Mouse (Mus musculus): Measurements from ENCODE around the gene Magi2. TPM values are rescaled to one million over a fixed set of nuclear protein-coding genes. Genes with fewer than 3 reads are reported as not detected.

The Magi2 gene
- polyA plus RNA-seq, 1 experiment from 2014 or later, result 3.3 TPM

DNA sequence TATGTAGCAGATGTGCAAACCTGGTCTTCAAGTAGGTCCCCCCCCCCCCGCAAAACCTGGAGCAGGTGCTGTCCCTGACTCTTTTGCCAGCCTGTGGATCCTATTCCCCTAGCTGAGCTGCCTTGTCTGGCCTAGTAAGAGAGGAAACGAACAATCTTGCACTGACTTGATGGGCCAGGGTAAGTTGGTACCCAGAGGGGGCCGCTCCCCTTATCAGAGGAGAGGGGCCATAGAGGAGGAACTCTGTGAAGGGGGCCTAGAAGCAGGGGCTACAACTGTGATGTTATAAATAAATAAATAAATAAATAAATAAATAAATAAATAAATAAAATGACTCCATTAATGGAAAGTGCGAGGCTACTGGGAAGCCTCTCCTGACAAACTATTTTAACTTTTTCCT is 848.0 kb downstream of the Magi2 start:
- Histone ChIP-seq H3K4me3 (no peak overlapping the region), H3K27ac (no peak overlapping the region), H3K27me3 (ENCODE audit: low read depth, poor library complexity, severe bottlenecking) (no peaks in the 10 kb centered on the region), H3K9me3 (replicated peaks) (no peaks in the 10 kb centered on the region), H3K36me3 (no peaks in the 10 kb centered on the region), H3K4me1 (no peaks in the 10 kb centered on the region)
- WGBS, result 90% methylated on average over 4 of the region's 4 CpGs
- DNase-seq (ENCODE audit: low spot score), result no peak

- no peak overlapping the region for H3K4me3 ChIP-seq
- peaks cover 8% of the 10 kb centered on the region for H3K4me1 ChIP-seq
- no peaks in the 10 kb centered on the region for H3K27me3 ChIP-seq (ENCODE audit: low read depth, poor library complexity, severe bottlenecking)
- H3K9me3 ChIP-seq (replicated peaks), result no peaks in the 10 kb centered on the region
- DNase-seq (ENCODE audit: low spot score), result no peak
- 86% methylated on average over 7 of the region's 7 CpGs for WGBS
- no peak overlapping the region for H3K27ac ChIP-seq
- no peaks in the 10 kb centered on the region for H3K36me3 ChIP-seq
Measured at GRCm38 (mm10) chr5:20078931-20079330, 852.1 kb downstream of the Magi2 start.

GRCm38 (mm10) chr5:20080605-20081309 is 853.9 kb downstream of the Magi2 start:
- H3K27ac ChIP-seq, result no peak overlapping the region
- no peaks in the 10 kb centered on the region for H3K36me3 ChIP-seq
- WGBS, result 32% methylated on average over 9 of the region's 9 CpGs
- H3K4me1 ChIP-seq, result peaks cover 8% of the 10 kb centered on the region
- H3K27me3 ChIP-seq (ENCODE audit: low read depth, poor library complexity, severe bottlenecking), result no peaks in the 10 kb centered on the region
- no peaks in the 10 kb centered on the region for H3K9me3 ChIP-seq (replicated peaks)
- no peak for DNase-seq (ENCODE audit: low spot score)
- H3K4me3 ChIP-seq, result no peak overlapping the region

GRCm38 (mm10) chr5:20082368-20082767 is 855.5 kb downstream of the Magi2 start:
- no peak for DNase-seq (ENCODE audit: low spot score)
- no peaks in the 10 kb centered on the region for H3K9me3 ChIP-seq (replicated peaks)
- WGBS, result 94% methylated on average over 1 of the region's 1 CpGs
- no peaks in the 10 kb centered on the region for H3K27me3 ChIP-seq (ENCODE audit: low read depth, poor library complexity, severe bottlenecking)
- H3K4me1 ChIP-seq, result peaks cover 8% of the 10 kb centered on the region
- H3K36me3 ChIP-seq, result no peaks in the 10 kb centered on the region
- no peak overlapping the region for H3K4me3 ChIP-seq
- no peak overlapping the region for H3K27ac ChIP-seq

- no peaks in the 10 kb centered on the region for H3K4me1 ChIP-seq
- H3K27me3 ChIP-seq (ENCODE audit: low read depth, poor library complexity, severe bottlenecking), result no peaks in the 10 kb centered on the region
- no peaks in the 10 kb centered on the region for H3K9me3 ChIP-seq (replicated peaks)
- no peak for DNase-seq (ENCODE audit: low spot score)
- 66% methylated on average over 6 of the region's 6 CpGs for WGBS
- no peak overlapping the region for H3K4me3 ChIP-seq
- no peak overlapping the region for H3K27ac ChIP-seq
- no peaks in the 10 kb centered on the region for H3K36me3 ChIP-seq
Measured at GRCm38 (mm10) chr5:20087083-20087482, 860.2 kb downstream of the Magi2 start.

DNA sequence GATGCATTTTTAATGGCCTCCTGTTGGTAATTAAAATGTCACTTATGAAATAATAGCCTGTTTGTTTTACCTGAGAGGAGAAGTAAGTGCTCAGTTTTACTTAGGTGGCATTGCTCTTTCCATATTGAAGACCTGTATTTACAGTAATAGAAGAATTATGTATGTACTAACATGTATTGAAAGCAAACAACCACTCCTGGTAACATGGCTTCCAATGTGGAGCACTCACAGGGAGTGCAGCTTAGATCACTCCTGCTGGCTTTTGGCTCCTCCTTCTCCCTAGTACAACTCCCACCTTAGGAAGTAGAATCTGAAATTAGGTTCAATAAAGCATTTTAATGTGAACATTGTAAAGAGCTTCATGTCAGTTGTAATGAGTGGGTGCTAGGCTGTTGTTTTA is 877.0 kb downstream of the Magi2 start:
- Histone ChIP-seq H3K4me1 (no peaks in the 10 kb centered on the region), H3K27ac (no peak overlapping the region), H3K27me3 (ENCODE audit: low read depth, poor library complexity, severe bottlenecking) (no peaks in the 10 kb centered on the region), H3K9me3 (replicated peaks) (no peaks in the 10 kb centered on the region), H3K36me3 (no peaks in the 10 kb centered on the region), H3K4me3 (no peak overlapping the region)
- DNase-seq (ENCODE audit: low spot score), result no peak

- H3K4me3 ChIP-seq, result no peak overlapping the region
- H3K27me3 ChIP-seq (ENCODE audit: low read depth, poor library complexity, severe bottlenecking), result no peaks in the 10 kb centered on the region
- DNase-seq (ENCODE audit: low spot score), result no peak
- no peaks in the 10 kb centered on the region for H3K36me3 ChIP-seq
- no peaks in the 10 kb centered on the region for H3K9me3 ChIP-seq (replicated peaks)
- no peaks in the 10 kb centered on the region for H3K4me1 ChIP-seq
- WGBS, result 74% methylated on average over 3 of the region's 3 CpGs
- no peak overlapping the region for H3K27ac ChIP-seq
Measured at GRCm38 (mm10) chr5:20104496-20104895, 877.7 kb downstream of the Magi2 start.

DNA sequence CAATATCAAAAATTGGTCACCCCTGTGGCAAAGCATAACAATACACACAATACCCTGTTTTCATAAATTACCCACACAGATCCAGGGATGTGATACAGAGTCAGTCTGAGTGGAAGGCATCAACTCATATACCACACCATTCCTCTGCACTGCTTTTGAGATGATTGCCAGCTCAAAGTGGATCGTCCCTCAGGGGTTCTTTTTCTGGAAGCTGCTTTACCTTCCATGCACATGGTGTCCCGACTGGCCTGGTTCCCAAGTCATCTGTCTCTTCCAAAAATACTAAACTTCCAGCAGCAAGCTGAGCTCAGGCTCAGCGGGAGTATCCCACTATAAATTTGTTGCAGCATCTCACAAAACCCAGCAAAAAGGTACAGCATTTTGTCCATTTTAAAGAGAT is 882.7 kb downstream of the Magi2 start:
- Histone ChIP-seq H3K36me3 (no peaks in the 10 kb centered on the region), H3K27ac (no peak overlapping the region), H3K9me3 (replicated peaks) (no peaks in the 10 kb centered on the region), H3K27me3 (ENCODE audit: low read depth, poor library complexity, severe bottlenecking) (no peaks in the 10 kb centered on the region), H3K4me3 (no peak overlapping the region), H3K4me1 (peaks cover 4% of the 10 kb centered on the region; the same call in 1 of the 2 replicates)
- 94% methylated on average over 3 of the region's 3 CpGs for WGBS
- no peak for DNase-seq (ENCODE audit: low spot score)

DNA sequence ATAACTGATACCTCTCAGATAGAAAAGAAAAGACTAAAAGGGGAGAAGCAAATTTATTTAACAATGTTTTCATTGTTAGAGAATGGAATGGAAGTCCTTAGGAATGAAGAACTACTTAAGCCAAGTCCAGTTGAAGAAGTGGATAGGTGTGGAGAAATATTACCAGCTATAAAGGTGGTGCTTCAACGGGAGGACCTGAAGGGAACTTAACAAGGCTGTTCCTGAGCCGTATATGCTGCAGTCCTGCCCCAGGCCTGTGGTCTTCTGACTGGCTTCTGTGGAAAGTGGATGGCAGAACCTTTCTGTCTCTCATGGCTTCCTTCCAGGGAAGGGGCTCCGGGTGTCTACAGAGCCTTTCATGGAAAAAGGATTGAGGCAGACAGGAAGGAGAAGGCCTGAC is 890.3 kb downstream of the Magi2 start:
- Histone ChIP-seq H3K27me3 (ENCODE audit: low read depth, poor library complexity, severe bottlenecking) (no peaks in the 10 kb centered on the region), H3K4me1 (no peaks in the 10 kb centered on the region)
- 85% methylated on average over 3 of the region's 3 CpGs for WGBS

DNA sequence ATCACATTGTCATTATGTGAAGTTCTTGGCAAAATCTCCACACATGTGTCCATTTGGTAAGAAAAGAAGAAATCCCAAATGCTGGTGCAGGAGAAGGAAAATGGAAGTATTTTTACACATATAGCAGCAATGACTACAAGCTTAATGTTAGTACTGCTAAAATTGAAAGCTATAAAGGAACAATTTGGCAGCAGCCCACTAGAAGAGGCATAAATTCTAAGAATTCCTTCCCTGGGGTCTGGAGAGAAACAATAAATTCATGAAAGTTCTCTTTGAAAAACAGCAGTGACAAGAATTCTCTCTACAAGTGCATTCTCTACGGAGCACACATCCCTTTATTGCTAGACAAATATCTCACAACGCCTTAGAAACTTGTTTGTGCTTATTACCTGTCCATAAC is 913.4 kb downstream of the Magi2 start:
- no peak overlapping the region for H3K27ac ChIP-seq
- no peaks in the 10 kb centered on the region for H3K27me3 ChIP-seq (ENCODE audit: low read depth, poor library complexity, severe bottlenecking)
- DNase-seq (ENCODE audit: low spot score), result no peak
- no peaks in the 10 kb centered on the region for H3K4me1 ChIP-seq
- no peaks in the 10 kb centered on the region for H3K9me3 ChIP-seq (replicated peaks)
- 85% methylated on average over 2 of the region's 2 CpGs for WGBS
- H3K36me3 ChIP-seq, result no peaks in the 10 kb centered on the region
- no peak overlapping the region for H3K4me3 ChIP-seq

More for the DNA sequence above, 890.3 kb downstream of the Magi2 start:
- no peak for DNase-seq (ENCODE audit: low spot score)
- no peak overlapping the region for H3K4me3 ChIP-seq
- H3K9me3 ChIP-seq (replicated peaks), result no peaks in the 10 kb centered on the region
- H3K27ac ChIP-seq, result no peak overlapping the region
- no peaks in the 10 kb centered on the region for H3K36me3 ChIP-seq

DNA sequence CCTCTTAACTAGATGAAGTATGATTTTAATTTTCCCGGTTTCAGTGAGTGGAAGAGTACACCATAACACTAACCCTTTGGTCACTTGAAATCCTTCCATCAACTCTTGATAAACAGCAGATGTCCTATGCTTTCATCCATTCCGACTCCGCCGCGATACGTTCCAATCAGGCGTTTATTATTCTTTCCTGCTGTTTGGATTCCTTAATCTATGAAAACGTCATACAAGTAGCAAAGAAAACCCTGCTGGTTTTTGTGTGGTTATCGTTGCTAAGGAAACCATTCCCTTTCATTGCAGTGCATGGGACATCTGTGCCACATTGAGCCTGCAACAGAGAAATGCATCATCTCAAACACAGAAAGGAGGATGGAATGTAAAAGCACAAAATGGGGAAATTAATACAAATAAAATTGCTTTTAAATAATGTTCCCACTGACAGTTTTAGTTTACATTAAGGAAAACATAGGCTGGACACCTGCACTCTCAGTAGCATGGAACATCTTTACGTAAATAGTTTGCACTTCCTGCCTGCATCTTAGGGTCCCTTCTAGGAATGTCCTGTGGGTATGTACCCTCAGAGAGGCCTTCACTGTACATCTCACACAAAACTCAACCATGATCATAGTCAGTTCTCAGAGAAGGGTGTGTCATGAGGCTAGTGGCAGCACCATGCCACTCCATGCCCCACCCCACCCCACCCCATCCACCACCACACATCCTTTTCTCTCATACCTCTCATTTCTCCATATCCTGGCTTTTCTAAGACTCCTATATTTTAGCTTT is 914.0 kb downstream of the Magi2 start:
- no peak overlapping the region for H3K27ac ChIP-seq
- 73% methylated on average over 10 of the region's 10 CpGs for WGBS
- no peak overlapping the region for H3K4me3 ChIP-seq
- H3K27me3 ChIP-seq (ENCODE audit: low read depth, poor library complexity, severe bottlenecking), result no peaks in the 10 kb centered on the region
- H3K36me3 ChIP-seq, result no peaks in the 10 kb centered on the region
- no peak for DNase-seq (ENCODE audit: low spot score)
- no peaks in the 10 kb centered on the region for H3K9me3 ChIP-seq (replicated peaks)
- no peaks in the 10 kb centered on the region for H3K4me1 ChIP-seq

DNA sequence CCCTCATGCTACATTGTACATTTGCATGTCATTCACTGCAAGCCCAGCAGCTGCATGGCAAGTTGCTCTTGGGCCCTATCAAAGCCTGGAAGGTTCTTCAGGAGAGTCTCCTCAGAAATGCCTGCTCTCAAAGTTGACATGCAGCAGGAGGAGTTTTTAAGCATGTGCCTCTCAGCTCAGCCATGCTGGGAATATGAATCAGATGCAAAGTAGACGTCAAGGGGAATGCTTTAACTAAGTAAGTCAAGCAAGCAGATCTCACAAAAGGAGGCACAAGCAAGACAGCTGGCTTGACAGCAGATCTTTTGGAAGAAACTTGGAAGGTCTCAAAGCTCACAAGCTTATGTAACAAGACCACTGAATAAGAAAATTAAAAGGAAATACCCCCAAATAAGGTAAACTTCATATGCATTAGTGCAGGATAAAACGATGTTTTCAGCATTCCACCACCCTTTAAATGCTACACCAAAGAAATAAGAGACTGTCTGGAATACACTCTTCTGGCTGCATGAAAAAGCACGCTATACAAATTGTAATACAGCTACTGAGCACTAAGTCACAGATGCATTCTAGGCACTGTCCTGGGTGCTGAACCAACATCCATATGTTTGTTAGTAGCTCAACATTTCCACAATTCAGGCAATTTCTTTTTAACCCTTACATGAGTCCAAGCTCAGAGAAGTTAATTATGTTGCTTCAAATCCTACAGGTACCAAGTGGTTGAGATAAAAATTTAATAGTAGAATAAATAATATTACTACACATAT is 926.7 kb downstream of the Magi2 start:
- Histone ChIP-seq H3K4me1 (no peaks in the 10 kb centered on the region), H3K27ac (no peak overlapping the region), H3K9me3 (replicated peaks) (no peaks in the 10 kb centered on the region), H3K36me3 (no peaks in the 10 kb centered on the region), H3K4me3 (no peak overlapping the region), H3K27me3 (ENCODE audit: low read depth, poor library complexity, severe bottlenecking) (no peaks in the 10 kb centered on the region)
- peak; percentile 31 for DNase-seq (ENCODE audit: low spot score)
- WGBS, result 58% methylated on average over 3 of the region's 3 CpGs

DNA sequence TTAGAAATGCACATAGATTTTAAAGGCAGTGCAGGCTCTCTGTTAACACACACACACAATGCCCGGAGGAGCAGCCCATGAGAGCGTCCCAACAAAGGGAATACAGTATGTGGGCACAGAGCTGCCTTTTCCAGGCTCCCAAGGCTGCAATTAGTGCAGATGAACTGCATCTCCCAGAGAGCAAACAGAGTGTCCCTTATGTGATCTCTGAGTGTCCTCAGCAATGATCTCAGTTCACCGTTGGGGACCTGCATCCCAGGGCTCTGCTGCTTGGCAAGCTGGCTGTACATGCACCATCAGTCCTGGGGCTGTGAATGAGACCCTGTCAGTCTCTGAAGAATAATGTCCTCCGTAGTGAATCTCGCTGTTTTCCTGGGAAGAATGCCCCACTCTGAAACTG is 969.9 kb downstream of the Magi2 start:
- Histone ChIP-seq H3K9me3 (replicated peaks) (no peaks in the 10 kb centered on the region), H3K27me3 (ENCODE audit: low read depth, poor library complexity, severe bottlenecking) (no peaks in the 10 kb centered on the region), H3K4me3 (no peak overlapping the region), H3K36me3 (no peaks in the 10 kb centered on the region), H3K4me1 (no peaks in the 10 kb centered on the region), H3K27ac (no peak overlapping the region)
- 82% methylated on average over 5 of the region's 5 CpGs for WGBS
- DNase-seq (ENCODE audit: low spot score), result no peak
